Mouse (Mus musculus) MEL (cell line): ENCODE data around the gene E130308A19Rik. TPM values are rescaled to one million over a fixed set of nuclear protein-coding genes. Genes with fewer than 3 reads are reported as not detected.

Source experiments
- DNase-seq: peaks from one replicate; pipeline ENCODE4 v3.0.0; 2011; ENCODE audit warnings: low read depth, low spot score
- H3K27ac ChIP-seq: 2 replicates; pipeline ENCODE4 v1.5.1; 2012; ENCODE audit warnings: low read depth, mild to moderate bottlenecking, control low read depth, low read length, moderate library complexity; ENCODE audit not compliant: control insufficient read depth
- H3K27me3 ChIP-seq, 2 experiments: fragments of 150-350 bp in 1 of 2; sonication (generic) in 1 of 2; 2 replicates each; pipeline ENCODE4 v1.6.1; 2012; ENCODE audit warnings: low read length in 2 of 2, mild to moderate bottlenecking in 2 of 2, improper control_type of control experiment in 1 of 2, moderate library complexity in 1 of 2; ENCODE audit not compliant: insufficient read depth in 2 of 2, control insufficient read depth in 1 of 2
- H3K36me3 ChIP-seq, 2 experiments: 2 replicates each; pipeline ENCODE4 v1.6.1; 2012 to 2014; ENCODE audit warnings: low read length in 2 of 2, improper control_type of control experiment in 1 of 2, inconsistent platforms in 1 of 2, mild to moderate bottlenecking in 1 of 2; ENCODE audit not compliant: insufficient read depth in 2 of 2, control insufficient read depth in 1 of 2
- H3K4me1 ChIP-seq, 2 experiments: fragments of 150-350 bp in 1 of 2; sonication (generic) in 1 of 2; 2 replicates each; pipeline ENCODE4 v1.6.1; 2012; ENCODE audit warnings: low read length in 2 of 2, improper control_type of control experiment in 1 of 2, mild to moderate bottlenecking in 1 of 2; ENCODE audit not compliant: insufficient read depth in 2 of 2, control insufficient read depth in 1 of 2
- H3K4me3 ChIP-seq, 2 experiments: fragments of 150-350 bp in 1 of 2; sonication (generic) in 1 of 2; 2 replicates each; pipeline ENCODE4 v1.5.1; 2012; ENCODE audit warnings: low read depth in 2 of 2, low read length in 2 of 2, mild to moderate bottlenecking in 2 of 2, moderate library complexity in 2 of 2, control low read depth in 1 of 2, improper control_type of control experiment in 1 of 2; ENCODE audit not compliant: control insufficient read depth in 1 of 2, insufficient read depth in 1 of 2
- H3K79me2 ChIP-seq: 2 replicates; pipeline ENCODE4 v1.6.1; 2012; ENCODE audit warnings: mild to moderate bottlenecking, low read length, moderate library complexity; ENCODE audit not compliant: control insufficient read depth, poor library complexity, insufficient read depth
- H3K9ac ChIP-seq: 2 replicates; pipeline ENCODE4 v1.6.1; 2012; ENCODE audit warnings: low read depth, mild to moderate bottlenecking, control low read depth, low read length, moderate library complexity; ENCODE audit not compliant: control insufficient read depth, poor library complexity, severe bottlenecking
- H3K9me3 ChIP-seq: fragments of 150-350 bp; sonication (generic); replicated peaks from 2 replicates; pipeline ENCODE4 v1.6.1; 2012; ENCODE audit warnings: mild to moderate bottlenecking, low read length, improper control_type of control experiment, moderate library complexity; ENCODE audit not compliant: insufficient read depth
- BHLHE40 ChIP-seq: IDR thresholded peaks from 2 replicates; pipeline ENCODE4 v1.6.1; 2012; ENCODE audit warnings: low read depth, mild to moderate bottlenecking, inconsistent platforms, low read length, improper control_type of control experiment, borderline replicate concordance
- CHD2 ChIP-seq: IDR thresholded peaks from 2 replicates; pipeline ENCODE4 v1.6.1; 2011; ENCODE audit warnings: low read length, improper control_type of control experiment
- CTCF ChIP-seq, 3 experiments: IDR thresholded peaks in 2 of 3; conservative IDR thresholded peaks in 1 of 3; 2 replicates each; pipeline ENCODE4 v1.5.1; 2011 to 2012; ENCODE audit warnings: low read length in 3 of 3, low read depth in 2 of 3, mild to moderate bottlenecking in 2 of 3, improper control_type of control experiment in 1 of 3, inconsistent platforms in 1 of 3, mixed read lengths in 1 of 3, moderate library complexity in 1 of 3; ENCODE audit not compliant: control insufficient read depth in 1 of 3, insufficient read depth in 1 of 3, poor library complexity in 1 of 3, severe bottlenecking in 1 of 3
- ELF1 ChIP-seq: IDR thresholded peaks from 2 replicates; pipeline ENCODE4 v1.6.1; 2014; ENCODE audit warnings: low read depth, mild to moderate bottlenecking, inconsistent platforms, low read length, improper control_type of control experiment, moderate library complexity
- EP300 ChIP-seq, 2 experiments: IDR thresholded peaks; 2 replicates each; pipeline ENCODE4 v1.6.1; 2011; ENCODE audit warnings: improper control_type of control experiment in 2 of 2, low read length in 2 of 2, low read depth in 1 of 2, mild to moderate bottlenecking in 1 of 2
- ETS1 ChIP-seq: IDR thresholded peaks from 2 replicates; pipeline ENCODE4 v1.6.1; 2012; ENCODE audit warnings: low read depth, mild to moderate bottlenecking, inconsistent platforms, low read length, improper control_type of control experiment, moderate library complexity
- GABPA ChIP-seq: IDR thresholded peaks from 2 replicates; pipeline ENCODE4 v1.6.1; 2012; ENCODE audit warnings: low read depth, mild to moderate bottlenecking, inconsistent platforms, low read length, improper control_type of control experiment, moderate library complexity
- HCFC1 ChIP-seq: IDR thresholded peaks from 2 replicates; pipeline ENCODE4 v1.6.1; 2012; ENCODE audit warnings: low read depth, mild to moderate bottlenecking, inconsistent platforms, low read length, improper control_type of control experiment, moderate library complexity
- JUND ChIP-seq: IDR thresholded peaks from 2 replicates; pipeline ENCODE4 v1.6.1; 2011; ENCODE audit warnings: low read depth, mild to moderate bottlenecking, improper control_type of control experiment, low read length
- KAT2A ChIP-seq: conservative IDR thresholded peaks from 2 replicates; pipeline ENCODE4 v1.6.1; 2012; ENCODE audit warnings: low read depth, low read length, improper control_type of control experiment, inconsistent platforms
- MAFK ChIP-seq: IDR thresholded peaks from 2 replicates; pipeline ENCODE4 v1.6.1; 2011; ENCODE audit warnings: low read depth, mild to moderate bottlenecking, low read length, improper control_type of control experiment, borderline replicate concordance
- MAX ChIP-seq: IDR thresholded peaks from 2 replicates; pipeline ENCODE4 v1.6.1; 2011; ENCODE audit warnings: low read length, improper control_type of control experiment
- MAZ ChIP-seq: IDR thresholded peaks from 2 replicates; pipeline ENCODE4 v1.6.1; 2012; ENCODE audit warnings: low read depth, mild to moderate bottlenecking, inconsistent platforms, low read length, improper control_type of control experiment
- MEF2A ChIP-seq: IDR thresholded peaks from 2 replicates; pipeline ENCODE4 v1.6.1; 2014; ENCODE audit warnings: low read depth, mild to moderate bottlenecking, inconsistent platforms, low read length, improper control_type of control experiment; ENCODE audit not compliant: poor library complexity, insufficient replicate concordance, severe bottlenecking; ENCODE audit errors: extremely low read depth
- MXI1 ChIP-seq: IDR thresholded peaks from 2 replicates; pipeline ENCODE4 v1.6.1; 2011; ENCODE audit warnings: mild to moderate bottlenecking, low read depth, low read length, improper control_type of control experiment
- MYB ChIP-seq: IDR thresholded peaks from 2 replicates; pipeline ENCODE4 v1.6.1; 2011; ENCODE audit warnings: mild to moderate bottlenecking, low read depth, low read length, improper control_type of control experiment
- MYC ChIP-seq: IDR thresholded peaks from 2 replicates; pipeline ENCODE4 v1.6.1; 2011; ENCODE audit warnings: low read depth, mild to moderate bottlenecking, low read length, improper control_type of control experiment, moderate library complexity
- NELFE ChIP-seq: IDR thresholded peaks from 2 replicates; pipeline ENCODE4 v1.6.1; 2011; ENCODE audit warnings: low read depth, low read length, improper control_type of control experiment
- NRF1 ChIP-seq: IDR thresholded peaks from 2 replicates; pipeline ENCODE4 v1.6.1; 2014; ENCODE audit warnings: low read depth, mild to moderate bottlenecking, inconsistent platforms, low read length, improper control_type of control experiment, moderate library complexity; ENCODE audit not compliant: poor library complexity, insufficient read depth, severe bottlenecking
- POLR2A ChIP-seq, 2 experiments: IDR thresholded peaks; 2 replicates each; pipeline ENCODE4 v1.6.1; 2011 to 2012; ENCODE audit warnings: low read length in 2 of 2, mild to moderate bottlenecking in 2 of 2, control low read depth in 1 of 2, improper control_type of control experiment in 1 of 2, low read depth in 1 of 2, moderate library complexity in 1 of 2; ENCODE audit not compliant: control insufficient read depth in 1 of 2, insufficient read depth in 1 of 2, poor library complexity in 1 of 2
- RAD21 ChIP-seq: IDR thresholded peaks from 2 replicates; pipeline ENCODE4 v1.6.1; 2011; ENCODE audit warnings: mild to moderate bottlenecking, low read depth, low read length, improper control_type of control experiment
- RCOR1 ChIP-seq: IDR thresholded peaks from 2 replicates; pipeline ENCODE4 v1.6.1; 2012; ENCODE audit warnings: low read depth, mild to moderate bottlenecking, inconsistent platforms, low read length, improper control_type of control experiment
- SIN3A ChIP-seq: IDR thresholded peaks from 2 replicates; pipeline ENCODE4 v1.6.1; 2012; ENCODE audit warnings: low read length, improper control_type of control experiment, inconsistent platforms
- SMC3 ChIP-seq: IDR thresholded peaks from 2 replicates; pipeline ENCODE4 v1.6.1; 2011; ENCODE audit warnings: low read depth, low read length, improper control_type of control experiment
- TAL1 ChIP-seq: IDR thresholded peaks from 2 replicates; pipeline ENCODE4 v1.6.1; 2012; ENCODE audit warnings: mild to moderate bottlenecking, inconsistent platforms, low read length, moderate library complexity, mixed read lengths
- TBP ChIP-seq: IDR thresholded peaks from 2 replicates; pipeline ENCODE4 v1.8.0; 2011; ENCODE audit warnings: low read depth, low read length, improper control_type of control experiment
- USF1 ChIP-seq: IDR thresholded peaks from 2 replicates; pipeline ENCODE4 v1.6.1; 2014; ENCODE audit warnings: low read depth, mild to moderate bottlenecking, inconsistent platforms, low read length, improper control_type of control experiment, moderate library complexity
- ZKSCAN1 ChIP-seq: IDR thresholded peaks from 2 replicates; pipeline ENCODE4 v1.6.1; 2012; ENCODE audit warnings: low read depth, mild to moderate bottlenecking, inconsistent platforms, low read length, improper control_type of control experiment, moderate library complexity
- ZNF384 ChIP-seq: IDR thresholded peaks from 2 replicates; pipeline ENCODE4 v1.6.1; 2012; ENCODE audit warnings: low read depth, mild to moderate bottlenecking, inconsistent platforms, low read length, improper control_type of control experiment
- polyA plus RNA-seq, 2 experiments: library from polyadenylated mRNA; stranded (reverse) in 1 of 2; unstranded in 1 of 2; fragments of >175 nt in 1 of 2; fragments of >200 nt in 1 of 2; gene quantifications; 2 replicates each; pipeline versions ENCODE4 v1.2.1 to v1.2.4; 2012; ENCODE audit warnings: low replicate concordance in 2 of 2, low read depth in 1 of 2; ENCODE audit not compliant: insufficient read length in 2 of 2, insufficient read depth in 1 of 2, missing spikeins in 1 of 2
- total RNA-seq: library from RNA; depleted of rRNA; stranded (reverse); fragments of 300-350 nt; gene quantifications from 2 replicates; pipeline ENCODE4 v1.2.3, GENCODE M21; 2012

The E130308A19Rik gene
- total and polyA plus RNA-seq, 3 experiments = 4.0 to 12.5 TPM; not detected in 1

GRCm38 (mm10) chr4:59629076-59629874 lies 3.3 kb downstream of the E130308A19Rik start:
- no peaks in the 10 kb centered on the region for H3K27me3 ChIP-seq
- H3K4me1 ChIP-seq = peaks cover 10 to 17% of the 10 kb centered on the region in 2 experiments
- DNase-seq = peak; percentile 33
- TF ChIP-seq KAT2A (no peak), BHLHE40 (no peak), ZNF384 (no peak), MXI1 (0 out of 2 replicates have a peak, but pooled peaks have one; percentile 25), SIN3A (0 out of 2 replicates have a peak, but pooled peaks have one; percentile 12)
- no peaks in the 10 kb centered on the region for H3K9me3 ChIP-seq
- peaks cover 0 to 29% of the 10 kb centered on the region in 2 experiments; a peak in 2 of 4 replicates for H3K36me3 ChIP-seq
- peak overlapping the region; percentile 8 to 36; a peak in 1 of 4 replicates for H3K4me3 ChIP-seq
- H3K79me2 ChIP-seq = peaks cover 12% of the 10 kb centered on the region
- H3K9ac ChIP-seq = peak overlapping the region; percentile 42
- peak overlapping the region; percentile 21; the same call in 1 of the 2 replicates for H3K27ac ChIP-seq

- H3K79me2 ChIP-seq = peaks cover 12% of the 10 kb centered on the region
- no peaks in the 10 kb centered on the region for H3K27me3 ChIP-seq
- H3K9me3 ChIP-seq = no peaks in the 10 kb centered on the region
- peak overlapping the region; percentile 41 for H3K27ac ChIP-seq
- peak; percentile 78 for DNase-seq
- peak overlapping the region; percentile 5 to 44 for H3K4me3 ChIP-seq
- H3K36me3 ChIP-seq = peaks cover 0 to 37% of the 10 kb centered on the region in 2 experiments; a peak in 2 of 4 replicates
- H3K9ac ChIP-seq = peak overlapping the region; percentile 4
- H3K4me1 ChIP-seq = peaks cover 13 to 24% of the 10 kb centered on the region in 2 experiments
- TF ChIP-seq MAZ = no peak
- TF ChIP-seq JUND = no peak
- TF ChIP-seq MXI1 = no peak
- no peak for TF ChIP-seq MAX
- 0 out of 2 replicates have a peak, but pooled peaks have one; percentile 22 for TF ChIP-seq BHLHE40
- peak; percentile 66 for TF ChIP-seq SIN3A
- TF ChIP-seq MEF2A = no peak
- TF ChIP-seq ZNF384 = no peak
- 0 out of 2 replicates have a peak, but pooled peaks have one; percentile 41 for TF ChIP-seq TBP
- TF ChIP-seq CHD2 = no peak
- peak; percentile 66 for TF ChIP-seq TAL1
- TF ChIP-seq MYC = no peak
- no peak for TF ChIP-seq GABPA
- no peak for TF ChIP-seq ELF1
- peak; percentile 77 for TF ChIP-seq ETS1
- no peak for TF ChIP-seq KAT2A
- peak; percentile 87 for TF ChIP-seq MYB
- no peak for TF ChIP-seq USF1
- TF ChIP-seq EP300 (IDR thresholded peaks at IDR 0.05; ENCODE audit: low read depth in 1 of 2, low read length in 2 of 2) = peak; percentile 92 to 95
- no peak for TF ChIP-seq HCFC1
- TF ChIP-seq CTCF (IDR thresholded peaks at IDR 0.05 in 2 of 3, conservative IDR thresholded peaks at IDR 0.05 in 1 of 3; ENCODE audit: control insufficient read depth in 1 of 3, insufficient read depth in 1 of 3, low read depth in 2 of 3, low read length in 3 of 3, poor library complexity in 1 of 3, severe bottlenecking in 1 of 3) = no peak
- TF ChIP-seq NELFE = no peak
- peak; percentile 12; the same call in 1 of the 2 replicates for TF ChIP-seq MAFK
- TF ChIP-seq NRF1 = no peak
- no peak for TF ChIP-seq RAD21
- no peak for TF ChIP-seq ZKSCAN1
- 0 out of 2 replicates have a peak, but pooled peaks have one; percentile 6 for TF ChIP-seq SMC3
- TF ChIP-seq RCOR1 = peak; percentile 89
- TF ChIP-seq POLR2A (IDR thresholded peaks at IDR 0.05; ENCODE audit: control insufficient read depth in 1 of 2, insufficient read depth in 1 of 2, low read depth in 1 of 2, low read length in 2 of 2, poor library complexity in 1 of 2) = no peak
Observed at GRCm38 (mm10) chr4:59630122-59630521, 4.1 kb downstream of the E130308A19Rik start.
